Mouse (Mus musculus): ENCODE measurements around the gene Spn.

- TF ChIP-seq EP300 (IDR thresholded peaks at IDR 0.05; ENCODE audit: insufficient read depth, low read depth, low read length) (no peak), POLR2A (IDR thresholded peaks at IDR 0.05; ENCODE audit: insufficient read depth, low read length) (no peak), CTCF (IDR thresholded peaks at IDR 0.05; ENCODE audit: low read depth, low read length) (peak; percentile 36)
Measured at GRCm38 (mm10) chr7:127140623-127141404, 3.2 kb upstream of the Spn start.
